Mouse (Mus musculus) liver, embryonic 14.5 days (tissue): ENCODE results near the gene Myom1. TPM values are rescaled to one million over a fixed set of nuclear protein-coding genes. Genes with fewer than 3 reads are reported as not detected.

Source experiments
- ATAC-seq: fragments of 200-750 bp; cut with Nextera tagmentation; 2 replicates; pipeline ENCODE4 v1.8.0; 2017; ENCODE audit warnings: moderate number of reproducible peaks, mild to moderate bottlenecking, moderate library complexity; ENCODE audit not compliant: insufficient read depth
- DNase-seq, 3 experiments: peaks; one replicate each; pipeline ENCODE4 v3.0.0-alpha.2; 2012 to 2013; ENCODE audit warnings: low read depth in 3 of 3, low spot score in 3 of 3
- H3K27ac ChIP-seq: fragments of 300-500 bp; sonication (generic); 2 replicates; pipeline ENCODE4 v1.5.1; 2014; ENCODE audit warnings: moderate library complexity, mild to moderate bottlenecking, control low read depth, inconsistent platforms
- H3K27me3 ChIP-seq: fragments of 300-500 bp; sonication (generic); 2 replicates; pipeline ENCODE4 v1.6.1; 2014; ENCODE audit warnings: mild to moderate bottlenecking, low read length, moderate library complexity; ENCODE audit not compliant: control insufficient read depth, insufficient read depth
- H3K36me3 ChIP-seq: fragments of 300-500 bp; sonication (generic); replicated peaks from 2 replicates; pipeline ENCODE4 v1.6.1; 2014; ENCODE audit warnings: low read depth; ENCODE audit not compliant: control insufficient read depth, insufficient read depth
- H3K4me1 ChIP-seq, 2 experiments: fragments of 200-500 bp in 1 of 2; fragments of 300-500 bp in 1 of 2; sonication (generic) in 1 of 2; replicated peaks; 2 replicates each; pipeline ENCODE4 v1.6.1; 2012 to 2014; ENCODE audit warnings: antibody characterized with exemption in 1 of 2, inconsistent platforms in 1 of 2, low read length in 1 of 2; ENCODE audit not compliant: control insufficient read depth in 2 of 2, insufficient read depth in 2 of 2
- H3K4me2 ChIP-seq: fragments of 300-500 bp; sonication (generic); 2 replicates; pipeline ENCODE4 v1.6.1; 2014; ENCODE audit warnings: low read depth, mild to moderate bottlenecking, control low read depth, moderate library complexity
- H3K4me3 ChIP-seq, 2 experiments: fragments of 200-500 bp in 1 of 2; fragments of 300-500 bp in 1 of 2; sonication (generic) in 1 of 2; 2 replicates each; pipeline ENCODE4 v1.5.1; 2012 to 2014; ENCODE audit warnings: low read depth in 2 of 2, low read length in 2 of 2, mild to moderate bottlenecking in 2 of 2, control low read depth in 1 of 2, inconsistent platforms in 1 of 2, moderate library complexity in 1 of 2; ENCODE audit not compliant: insufficient read depth in 1 of 2
- H3K9ac ChIP-seq: fragments of 300-500 bp; sonication (generic); replicated peaks from 2 replicates; pipeline ENCODE4 v1.6.1; 2014; ENCODE audit warnings: mild to moderate bottlenecking, control low read depth, moderate library complexity
- H3K9me3 ChIP-seq: fragments of 300-500 bp; sonication (generic); 2 replicates; pipeline ENCODE4 v1.6.1; 2016; ENCODE audit warnings: low read length, mixed read lengths; ENCODE audit not compliant: control insufficient read depth
- CTCF ChIP-seq: IDR thresholded peaks from 2 replicates; pipeline ENCODE4 v1.5.1; 2016; ENCODE audit warnings: antibody characterized with exemption, low read depth, control low read depth
- EP300 ChIP-seq: IDR thresholded peaks from 2 replicates; pipeline ENCODE4 v1.6.1; 2016; ENCODE audit warnings: antibody characterized with exemption, low read depth
- WGBS: fragments of 180-500 bp; shearing (Covaris S2); extraction: QIAGEN DNeasy Blood & Tissue Kit; methylation state at CpG from one replicate; pipeline ENCODE4 v1.1.7; 2014; ENCODE audit not compliant: insufficient replicate concordance; 5-methylcytosine and 5-hydroxymethylcytosine counted together
- polyA plus RNA-seq, 2 experiments: library from polyadenylated mRNA; depleted of rRNA in 1 of 2; stranded (reverse) in 1 of 2; unstranded in 1 of 2; fragments of >200 nt; fragmentation: Nextera tagmentation in 1 of 2; extraction: Ambion mirVana in 1 of 2; gene quantifications; 2 replicates each; pipeline versions ENCODE4 v1.2.1 to v1.2.3; 2012 to 2014

Gene Myom1
- polyA plus RNA-seq, 2 experiments = 1.6 to 2.6 TPM

DNA sequence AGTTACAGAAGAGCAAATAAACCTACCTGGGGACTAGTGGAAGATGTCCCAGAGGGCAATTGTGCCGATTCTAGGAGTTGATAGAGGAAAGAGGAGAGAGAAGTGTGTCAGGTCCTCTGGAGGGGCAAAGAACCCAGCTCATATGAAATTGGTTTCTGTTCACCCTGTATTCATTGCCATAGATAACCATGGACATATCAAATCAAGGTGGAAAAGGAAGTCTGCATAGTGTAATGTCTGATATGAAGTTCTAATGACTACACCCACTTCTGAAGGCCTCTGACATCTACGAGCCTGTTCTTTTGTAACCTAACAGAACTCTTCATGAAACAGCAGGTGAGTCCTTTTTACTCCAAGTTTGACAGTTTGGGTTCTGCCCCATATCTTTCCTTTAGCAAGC is 1.3 kb downstream of the Myom1 start:
- WGBS = 20% methylated on average over 2 of the region's 2 CpGs
- DNase-seq (peak in 2 of 3 experiments; percentile 20 to 40), ATAC-seq (no peak)
- H3K4me1 ChIP-seq = peaks cover 13 to 23% of the 10 kb centered on the region in 2 experiments
- H3K27me3 ChIP-seq = no peaks in the 10 kb centered on the region
- peak overlapping the region; percentile 66 for H3K27ac ChIP-seq
- peak overlapping the region; percentile 96; the same call in 1 of the 2 replicates for H3K9ac ChIP-seq
- H3K4me2 ChIP-seq = peak overlapping the region; percentile 91
- TF ChIP-seq CTCF = no peak
- 0 out of 2 replicates have a peak, but pooled peaks have one; percentile 46 for TF ChIP-seq EP300
- H3K9me3 ChIP-seq = no peaks in the 10 kb centered on the region
- 0 out of 4 replicates have a peak overlapping the region, but pooled peaks of 1 of the 2 experiments have one; percentile 9 for H3K4me3 ChIP-seq
- peaks cover 2% of the 10 kb centered on the region; the same call in 1 of the 2 replicates for H3K36me3 ChIP-seq

DNA sequence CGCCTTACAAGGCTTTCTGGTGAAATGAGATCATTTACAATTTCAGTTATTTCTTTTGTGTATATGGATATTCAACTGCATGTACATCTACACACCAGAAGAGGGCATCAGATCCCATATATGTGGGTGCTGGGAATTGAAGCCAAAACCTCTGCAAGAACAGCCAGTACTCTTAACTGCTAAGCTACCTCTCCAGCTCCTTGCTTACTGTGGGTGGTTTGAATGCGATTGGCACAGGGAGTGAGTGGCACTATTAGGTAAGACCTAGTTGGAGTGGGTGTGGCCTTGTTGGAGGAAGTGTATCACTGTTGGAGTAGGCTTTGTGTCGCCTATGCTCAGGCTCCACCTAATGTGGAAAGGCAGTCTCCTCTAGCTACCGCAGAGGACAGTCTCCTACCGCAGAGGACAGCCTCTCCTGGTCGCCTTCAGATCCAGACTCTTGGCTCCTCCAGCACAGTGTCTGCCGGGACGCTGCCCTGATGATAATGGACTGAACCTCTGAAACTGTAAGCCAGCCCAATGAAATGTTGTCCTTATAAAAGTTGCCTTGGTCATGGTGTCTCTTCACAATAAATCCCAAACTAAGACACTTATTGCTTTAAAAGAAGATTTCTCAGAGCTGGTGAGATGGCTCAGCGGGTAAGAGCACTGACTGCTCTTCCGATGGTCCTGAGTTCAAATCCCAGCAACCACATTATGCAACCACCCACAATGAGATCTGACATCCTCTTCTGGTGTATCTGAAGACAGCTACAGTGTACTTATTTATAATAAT is 1.9 kb downstream of the Myom1 start:
- no peak overlapping the region for H3K4me3 ChIP-seq
- no peak overlapping the region; the same call in none of the 2 replicates for H3K4me2 ChIP-seq
- H3K36me3 ChIP-seq = no peaks in the 10 kb centered on the region; the same call in 1 of the 2 replicates
- 71% methylated on average over 10 of the region's 10 CpGs for WGBS
- H3K4me1 ChIP-seq = peaks cover 13 to 23% of the 10 kb centered on the region in 2 experiments
- DNase-seq (peak in 2 of 3 experiments; percentile 25 to 48), ATAC-seq (no peak)
- TF ChIP-seq CTCF (no peak; the same call in 1 of the 2 replicates), EP300 (no peak)
- no peaks in the 10 kb centered on the region for H3K9me3 ChIP-seq
- H3K27ac ChIP-seq = no peak overlapping the region
- no peaks in the 10 kb centered on the region for H3K27me3 ChIP-seq
- no peak overlapping the region for H3K9ac ChIP-seq

DNA sequence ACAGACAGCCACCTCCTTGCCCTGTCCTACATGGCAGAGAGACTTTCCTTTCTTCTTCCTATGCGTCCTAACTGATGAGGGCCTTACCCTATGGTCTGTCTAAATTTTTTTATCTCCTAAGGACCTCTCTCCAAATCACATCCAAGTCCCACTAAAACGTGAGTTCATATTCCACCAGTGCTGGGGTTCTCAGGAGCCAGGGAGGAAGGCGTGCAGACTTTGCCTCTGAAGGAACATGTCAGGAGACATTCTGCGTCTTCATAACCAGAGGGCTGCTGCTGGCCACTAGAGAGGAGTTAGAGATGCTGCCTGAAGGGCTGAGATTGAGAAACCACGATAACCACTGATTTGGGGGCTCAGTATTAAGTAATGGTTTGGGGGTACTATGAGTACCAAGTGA is 4.5 kb downstream of the Myom1 start:
- ATAC-seq = no peak
- H3K27me3 ChIP-seq = no peaks in the 10 kb centered on the region
- H3K9me3 ChIP-seq = no peaks in the 10 kb centered on the region

DNA sequence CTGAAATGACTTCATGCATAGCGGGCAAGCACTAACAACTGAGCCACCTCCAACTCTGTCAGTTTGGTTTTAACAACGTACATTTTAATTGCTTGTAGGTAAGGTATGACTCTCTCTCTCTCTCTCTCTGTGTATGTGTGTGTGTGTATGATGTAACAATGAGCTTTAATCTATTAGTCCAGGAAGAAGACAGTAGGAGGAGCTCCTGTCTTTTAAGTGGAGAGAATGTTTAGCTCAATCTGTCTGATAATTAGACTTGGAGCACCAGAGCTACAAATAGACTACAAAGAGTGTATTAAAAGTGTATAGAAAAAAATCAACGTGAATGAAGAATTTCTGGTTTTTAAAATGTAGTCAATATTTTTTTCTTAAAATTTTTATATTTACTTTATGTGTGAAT is 6.2 kb downstream of the Myom1 start:
- ATAC-seq (no peak), DNase-seq (no peak)
- TF ChIP-seq CTCF = no peak
- TF ChIP-seq EP300 = no peak
- H3K4me3 ChIP-seq = no peak overlapping the region
- peaks cover 2 to 8% of the 10 kb centered on the region in 2 experiments for H3K4me1 ChIP-seq
- WGBS = 61% methylated on average over 3 of the region's 3 CpGs
- no peak overlapping the region for H3K4me2 ChIP-seq
- H3K9me3 ChIP-seq = no peaks in the 10 kb centered on the region
- no peaks in the 10 kb centered on the region for H3K36me3 ChIP-seq
- no peak overlapping the region for H3K27ac ChIP-seq
- H3K9ac ChIP-seq = no peak overlapping the region
- no peaks in the 10 kb centered on the region for H3K27me3 ChIP-seq

More for the DNA sequence above, 4.5 kb downstream of the Myom1 start:
- WGBS = 57% methylated on average over 5 of the region's 5 CpGs
- Histone ChIP-seq H3K36me3 (no peaks in the 10 kb centered on the region), H3K9ac (no peak overlapping the region), H3K4me2 (no peak overlapping the region), H3K4me1 (peaks cover 13 to 18% of the 10 kb centered on the region in 2 experiments), H3K4me3 (no peak overlapping the region), H3K27ac (no peak overlapping the region)
- no peak for DNase-seq
- TF ChIP-seq EP300 = no peak
- no peak for TF ChIP-seq CTCF

DNA sequence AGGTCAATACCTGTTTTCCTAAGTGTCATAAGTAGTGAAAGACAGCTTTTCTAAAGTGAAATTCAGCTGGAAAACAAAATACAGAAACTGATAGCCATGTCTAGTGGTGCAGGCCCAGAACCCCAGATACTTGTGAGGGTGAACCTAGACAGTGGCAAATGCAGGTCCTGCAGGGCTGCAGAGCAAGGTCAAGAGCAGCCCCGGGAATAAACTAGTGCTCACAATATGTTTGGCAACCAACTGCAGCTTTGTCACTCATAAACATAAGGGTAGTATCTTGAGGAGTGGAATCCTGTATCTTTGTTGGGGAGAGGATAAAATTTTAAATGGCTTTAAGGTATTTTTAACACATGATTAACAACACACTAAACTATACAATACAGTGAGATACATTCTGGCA is 7.3 kb downstream of the Myom1 start:
- no peak for ATAC-seq
- H3K36me3 ChIP-seq = no peaks in the 10 kb centered on the region
- H3K9ac ChIP-seq = no peak overlapping the region
- H3K9me3 ChIP-seq = no peaks in the 10 kb centered on the region
- no peak overlapping the region for H3K4me3 ChIP-seq
- 55% methylated on average over 1 of the region's 1 CpGs for WGBS
- TF ChIP-seq CTCF (no peak), EP300 (no peak)
- no peak overlapping the region for H3K4me2 ChIP-seq
- no peaks in the 10 kb centered on the region for H3K4me1 ChIP-seq
- no peak for DNase-seq
- no peak overlapping the region for H3K27ac ChIP-seq
- H3K27me3 ChIP-seq = no peaks in the 10 kb centered on the region
